Mouse (Mus musculus) lung, embryonic 15.5 days (tissue): ENCODE measurements around the gene Igfbp2. TPM values are rescaled to one million over a fixed set of nuclear protein-coding genes. Genes with fewer than 3 reads are reported as not detected.

Source experiments
- ATAC-seq: fragments of 200-750 bp; cut with Nextera tagmentation; 2 replicates; pipeline ENCODE4 v1.8.0; 2017; ENCODE audit warnings: moderate number of reproducible peaks, borderline replicate concordance; ENCODE audit not compliant: low FRiP score, low TSS enrichment; ENCODE audit errors: extremely low read depth
- H3K27ac ChIP-seq: fragments of 300-500 bp; sonication (generic); 2 replicates; pipeline ENCODE4 v1.5.1; 2015; ENCODE audit warnings: moderate library complexity, mild to moderate bottlenecking, inconsistent platforms
- H3K27me3 ChIP-seq: fragments of 300-500 bp; sonication (generic); 2 replicates; pipeline ENCODE4 v1.6.1; 2015; ENCODE audit warnings: inconsistent platforms
- H3K36me3 ChIP-seq: fragments of 300-500 bp; sonication (generic); 2 replicates; pipeline ENCODE4 v1.6.1; 2015; ENCODE audit warnings: inconsistent platforms
- H3K4me1 ChIP-seq: fragments of 300-500 bp; sonication (generic); 2 replicates; pipeline ENCODE4 v1.6.1; 2015; ENCODE audit warnings: inconsistent platforms
- H3K4me2 ChIP-seq: fragments of 300-500 bp; sonication (generic); 2 replicates; pipeline ENCODE4 v1.6.1; 2015; ENCODE audit warnings: inconsistent platforms, mild to moderate bottlenecking, moderate library complexity
- H3K4me3 ChIP-seq: fragments of 300-500 bp; sonication (generic); 2 replicates; pipeline ENCODE4 v1.5.1; 2015; ENCODE audit warnings: mild to moderate bottlenecking, inconsistent platforms
- H3K9ac ChIP-seq: fragments of 300-500 bp; sonication (generic); 2 replicates; pipeline ENCODE4 v1.6.1; 2015; ENCODE audit warnings: inconsistent platforms
- H3K9me3 ChIP-seq: fragments of 300-500 bp; sonication (generic); 2 replicates; pipeline ENCODE4 v1.6.1; 2016; ENCODE audit warnings: inconsistent platforms
- WGBS: fragments of 180-500 bp; shearing (Covaris S2); methylation state at CpG from one replicate; pipeline ENCODE4 v1.1.7; 2015; 5-methylcytosine and 5-hydroxymethylcytosine counted together
- polyA plus RNA-seq: library from polyadenylated mRNA; unstranded; fragments of >200 nt; fragmentation: Nextera tagmentation; extraction: Ambion mirVana; gene quantifications from 2 replicates; pipeline ENCODE4 v1.2.1, GENCODE M21; 2015

Gene Igfbp2
- polyA plus RNA-seq, 1 experiment from 2014 or later = 344 TPM

DNA sequence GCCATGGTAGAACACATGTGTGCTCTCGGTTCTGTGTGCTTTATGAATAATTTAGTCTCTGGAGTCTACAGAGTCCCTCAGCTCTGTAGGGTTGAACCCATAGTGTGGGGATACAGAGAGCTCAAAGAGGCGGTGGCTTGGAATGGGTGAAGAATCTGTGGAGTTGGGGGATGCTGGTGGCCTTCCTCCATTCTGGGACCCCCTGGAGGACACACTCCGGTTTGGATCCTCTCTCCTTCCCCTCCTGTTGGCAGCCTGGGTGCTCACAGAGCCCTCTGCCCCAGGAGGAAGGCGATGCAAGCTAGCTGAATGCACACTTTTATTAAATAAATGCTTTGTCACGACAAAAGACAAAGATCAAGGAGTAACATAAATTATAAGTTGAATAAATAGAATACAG, 33.3 kb downstream of the Igfbp2 start:
- no peak for ATAC-seq

DNA sequence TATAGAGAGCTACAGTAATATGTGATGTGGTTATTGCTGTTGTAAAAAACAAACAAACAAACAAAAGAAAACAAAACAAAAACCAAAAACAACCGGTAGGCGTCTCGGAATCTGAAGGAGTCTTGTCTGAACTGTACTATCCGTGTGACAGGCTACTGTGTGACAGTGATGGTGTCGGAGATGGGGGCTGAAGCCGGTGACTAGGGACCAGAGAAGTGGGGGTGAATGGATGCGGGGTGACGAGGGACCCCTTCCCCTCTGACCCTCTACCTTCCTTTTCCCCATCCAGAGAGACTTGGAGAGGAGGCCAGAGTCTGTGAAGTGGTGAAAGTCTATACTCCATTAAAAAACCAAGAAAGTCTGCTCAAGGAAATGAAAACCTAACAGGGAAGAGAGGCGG, 34.0 kb downstream of the Igfbp2 start:
- WGBS = 86% methylated on average over 9 of the region's 9 CpGs
- no peak overlapping the region for H3K4me3 ChIP-seq
- H3K4me2 ChIP-seq = no peak overlapping the region
- no peaks in the 10 kb centered on the region for H3K27me3 ChIP-seq
- H3K4me1 ChIP-seq = peaks cover 21% of the 10 kb centered on the region
- no peaks in the 10 kb centered on the region for H3K9me3 ChIP-seq
- H3K36me3 ChIP-seq = peaks cover 26% of the 10 kb centered on the region; the same call in 1 of the 2 replicates
- no peak overlapping the region for H3K27ac ChIP-seq
- no peak overlapping the region for H3K9ac ChIP-seq
- ATAC-seq = no peak

More for the DNA sequence above, 33.3 kb downstream of the Igfbp2 start:
- H3K9ac ChIP-seq = no peak overlapping the region
- WGBS = 77% methylated on average over 5 of the region's 5 CpGs
- no peaks in the 10 kb centered on the region for H3K9me3 ChIP-seq
- H3K27me3 ChIP-seq = no peaks in the 10 kb centered on the region
- peaks cover 19% of the 10 kb centered on the region; the same call in 1 of the 2 replicates for H3K36me3 ChIP-seq
- H3K27ac ChIP-seq = no peak overlapping the region
- H3K4me3 ChIP-seq = no peak overlapping the region
- H3K4me1 ChIP-seq = peaks cover 21% of the 10 kb centered on the region
- H3K4me2 ChIP-seq = no peak overlapping the region

DNA sequence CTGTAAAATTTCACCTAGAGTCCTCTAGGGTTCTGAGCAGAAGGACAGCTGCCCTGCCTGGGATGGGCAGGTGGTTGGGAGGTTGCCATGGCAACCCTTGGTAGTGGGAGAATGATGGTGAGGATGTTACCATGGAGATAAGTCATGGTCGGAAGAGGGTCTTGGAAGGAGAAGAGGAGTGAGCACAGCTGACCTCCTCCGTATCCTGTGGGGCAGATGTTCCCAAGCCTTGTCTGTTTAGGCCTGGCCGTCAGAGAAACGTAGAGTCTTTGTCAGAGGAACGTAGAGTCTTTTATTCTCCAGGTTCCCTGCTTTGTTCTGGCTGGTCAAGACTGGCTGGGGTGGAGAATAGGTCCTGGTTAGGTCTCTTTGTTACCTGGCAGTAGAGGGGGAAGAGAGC, 34.6 kb downstream of the Igfbp2 start:
- Histone ChIP-seq H3K4me3 (no peak overlapping the region), H3K27me3 (no peaks in the 10 kb centered on the region), H3K9ac (no peak overlapping the region), H3K4me1 (peaks cover 21% of the 10 kb centered on the region), H3K4me2 (no peak overlapping the region), H3K36me3 (peaks cover 32% of the 10 kb centered on the region), H3K27ac (no peak overlapping the region), H3K9me3 (no peaks in the 10 kb centered on the region)
- WGBS = 75% methylated on average over 5 of the region's 5 CpGs
- no peak for ATAC-seq

DNA sequence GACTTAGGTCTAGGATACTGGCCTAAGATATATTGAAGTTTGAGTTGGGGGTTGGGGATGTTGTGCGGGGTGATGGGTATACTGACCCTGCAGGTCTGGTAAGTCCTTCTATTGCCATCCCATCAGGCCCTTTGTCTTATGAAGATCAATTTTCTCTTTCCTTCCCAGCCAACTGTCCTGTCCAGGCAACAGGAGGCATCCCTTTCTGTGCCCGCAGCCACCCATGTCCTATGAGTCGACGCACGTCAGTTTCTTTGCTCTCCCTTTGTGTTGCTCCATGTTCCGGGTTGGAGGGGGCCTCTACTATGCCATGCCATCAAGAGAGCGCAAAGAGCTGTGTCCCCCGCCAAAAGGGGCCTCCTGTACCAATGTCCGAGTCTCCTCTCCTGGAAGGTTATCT, 35.7 kb downstream of the Igfbp2 start:
- H3K9ac ChIP-seq = no peak overlapping the region
- H3K27me3 ChIP-seq = no peaks in the 10 kb centered on the region
- H3K4me2 ChIP-seq = no peak overlapping the region
- peaks cover 14% of the 10 kb centered on the region for H3K4me1 ChIP-seq
- H3K9me3 ChIP-seq = no peaks in the 10 kb centered on the region
- no peak for ATAC-seq
- H3K27ac ChIP-seq = no peak overlapping the region
- WGBS = 90% methylated on average over 9 of the region's 9 CpGs
- H3K36me3 ChIP-seq = peaks cover 38% of the 10 kb centered on the region
- H3K4me3 ChIP-seq = no peak overlapping the region

DNA sequence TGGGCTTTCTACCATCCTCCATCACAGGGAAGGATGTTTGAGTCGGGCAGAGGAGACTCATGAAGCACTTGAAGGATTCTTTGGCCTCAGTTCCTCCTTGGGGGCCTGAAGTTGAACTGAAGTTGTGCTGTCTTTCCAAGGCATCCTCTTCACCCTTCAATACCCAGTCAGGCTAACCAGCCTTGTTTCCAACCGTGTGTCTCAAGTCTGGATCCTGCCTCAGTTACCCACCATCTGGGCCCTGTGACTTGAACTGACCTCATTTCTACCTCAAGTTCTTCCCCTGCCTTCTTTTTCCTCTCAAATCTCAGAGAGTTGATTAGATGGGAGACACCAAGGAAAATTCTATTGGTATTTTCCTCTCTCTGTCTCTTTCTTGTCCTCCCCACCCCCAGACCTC, 36.2 kb downstream of the Igfbp2 start:
- H3K9me3 ChIP-seq = no peaks in the 10 kb centered on the region
- no peak overlapping the region for H3K27ac ChIP-seq
- H3K36me3 ChIP-seq = peaks cover 38% of the 10 kb centered on the region
- WGBS = 83% methylated on average over 2 of the region's 2 CpGs
- H3K4me2 ChIP-seq = no peak overlapping the region
- no peak overlapping the region for H3K9ac ChIP-seq
- peaks cover 14% of the 10 kb centered on the region for H3K4me1 ChIP-seq
- no peak for ATAC-seq
- no peak overlapping the region for H3K4me3 ChIP-seq
- H3K27me3 ChIP-seq = no peaks in the 10 kb centered on the region

DNA sequence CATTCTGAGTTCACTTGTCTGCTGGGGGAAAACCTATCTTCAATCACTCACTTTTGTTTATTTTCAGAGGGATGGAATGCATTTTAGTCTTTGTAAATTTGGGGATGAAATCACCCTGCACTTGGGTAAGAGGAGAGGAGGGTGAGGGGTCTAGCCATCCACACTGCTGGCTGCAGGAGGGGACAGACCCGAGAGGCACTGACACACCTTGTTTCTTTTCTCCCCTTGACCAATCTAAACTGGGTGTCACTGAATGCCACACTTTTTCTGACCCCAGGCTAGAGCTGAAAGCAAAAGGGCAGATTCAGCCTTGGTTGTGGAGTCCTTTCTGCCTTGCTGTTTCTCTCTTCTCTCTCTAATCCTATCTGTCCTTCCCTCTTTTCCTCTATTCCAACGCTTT, 37.4 kb downstream of the Igfbp2 start:
- no peaks in the 10 kb centered on the region for H3K27me3 ChIP-seq
- no peaks in the 10 kb centered on the region for H3K9me3 ChIP-seq
- 39% methylated on average over 2 of the region's 2 CpGs for WGBS
- peaks cover 14% of the 10 kb centered on the region for H3K4me1 ChIP-seq
- H3K4me2 ChIP-seq = no peak overlapping the region
- ATAC-seq = no peak
- H3K27ac ChIP-seq = no peak overlapping the region
- H3K9ac ChIP-seq = no peak overlapping the region; the same call in 1 of the 2 replicates
- H3K36me3 ChIP-seq = peaks cover 38% of the 10 kb centered on the region
- H3K4me3 ChIP-seq = no peak overlapping the region

DNA sequence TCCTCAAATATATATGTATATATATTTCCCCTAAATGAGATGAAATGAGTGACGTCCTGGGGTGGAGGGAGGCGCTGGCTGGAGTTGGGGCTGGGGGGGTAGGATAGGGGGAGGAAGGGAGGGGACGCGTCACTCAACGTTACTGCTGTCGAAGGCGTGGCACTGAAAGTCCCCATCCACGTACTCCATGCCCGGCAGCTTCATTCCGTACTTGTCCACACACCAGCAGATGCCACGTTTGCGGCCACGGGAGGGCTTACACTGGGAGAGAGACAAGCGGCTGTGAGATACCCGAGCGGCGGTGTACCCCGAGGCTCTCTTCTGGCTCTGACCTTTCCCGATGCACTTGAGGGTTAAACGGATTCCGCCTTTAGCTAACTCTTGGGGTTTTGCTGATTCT, 37.9 kb downstream of the Igfbp2 start:
- Histone ChIP-seq H3K9me3 (no peaks in the 10 kb centered on the region), H3K36me3 (peaks cover 38% of the 10 kb centered on the region), H3K9ac (no peak overlapping the region), H3K4me1 (peaks cover 14% of the 10 kb centered on the region), H3K4me3 (no peak overlapping the region), H3K27me3 (no peaks in the 10 kb centered on the region), H3K4me2 (no peak overlapping the region), H3K27ac (no peak overlapping the region)
- ATAC-seq = no peak
- WGBS = 70% methylated on average over 21 of the region's 21 CpGs

DNA sequence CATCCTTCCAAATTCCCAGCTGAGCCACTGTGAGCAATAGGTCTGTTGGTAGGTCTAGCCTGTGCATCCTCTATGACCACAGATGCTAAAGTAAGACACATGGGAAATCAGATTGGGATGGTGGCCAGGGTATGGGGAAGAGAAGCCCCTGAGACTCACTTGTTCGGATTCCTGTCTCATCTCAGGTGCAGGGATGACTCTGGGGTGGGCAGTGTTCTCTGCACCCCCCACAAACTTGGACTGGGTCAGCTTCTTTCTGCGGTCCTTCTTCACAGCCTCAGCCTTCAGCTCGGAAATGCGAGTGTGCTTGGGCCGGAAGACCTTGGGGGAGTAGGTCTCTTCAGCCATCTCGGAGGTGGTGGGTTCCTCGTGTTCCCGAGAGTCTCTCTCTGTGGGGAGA, 39.4 kb downstream of the Igfbp2 start:
- no peaks in the 10 kb centered on the region for H3K9me3 ChIP-seq
- H3K27me3 ChIP-seq = no peaks in the 10 kb centered on the region
- H3K4me3 ChIP-seq = no peak overlapping the region
- 83% methylated on average over 8 of the region's 8 CpGs for WGBS
- no peak overlapping the region for H3K27ac ChIP-seq
- no peak overlapping the region for H3K4me2 ChIP-seq
- no peak overlapping the region for H3K9ac ChIP-seq
- no peak for ATAC-seq
- H3K36me3 ChIP-seq = peaks cover 36% of the 10 kb centered on the region
- peaks cover 16% of the 10 kb centered on the region for H3K4me1 ChIP-seq

DNA sequence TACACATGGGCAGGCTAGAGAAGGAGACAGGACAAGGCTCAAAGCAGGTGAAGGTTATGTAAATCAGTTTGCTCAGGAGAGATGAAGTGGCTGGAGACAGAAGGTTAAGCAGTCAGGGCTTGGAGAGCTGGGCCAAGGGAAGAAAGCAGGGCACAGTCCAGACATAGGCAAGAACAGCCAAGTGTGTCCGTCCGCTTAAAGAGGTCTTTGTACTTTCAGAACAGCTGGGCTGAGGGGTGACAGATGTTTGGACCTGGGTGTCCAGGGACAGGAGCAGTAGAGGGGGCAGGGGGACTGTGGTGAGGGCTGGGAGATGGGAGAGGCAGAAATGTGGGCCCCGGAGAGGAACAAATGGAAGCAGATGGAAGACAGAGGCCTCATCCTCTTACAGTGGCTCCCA, 40.0 kb downstream of the Igfbp2 start:
- Histone ChIP-seq H3K4me1 (peaks cover 22% of the 10 kb centered on the region), H3K36me3 (peaks cover 30% of the 10 kb centered on the region), H3K4me3 (no peak overlapping the region), H3K27me3 (no peaks in the 10 kb centered on the region), H3K9me3 (no peaks in the 10 kb centered on the region), H3K27ac (no peak overlapping the region), H3K9ac (no peak overlapping the region), H3K4me2 (no peak overlapping the region)
- no peak for ATAC-seq
- 77% methylated on average over 3 of the region's 3 CpGs for WGBS

DNA sequence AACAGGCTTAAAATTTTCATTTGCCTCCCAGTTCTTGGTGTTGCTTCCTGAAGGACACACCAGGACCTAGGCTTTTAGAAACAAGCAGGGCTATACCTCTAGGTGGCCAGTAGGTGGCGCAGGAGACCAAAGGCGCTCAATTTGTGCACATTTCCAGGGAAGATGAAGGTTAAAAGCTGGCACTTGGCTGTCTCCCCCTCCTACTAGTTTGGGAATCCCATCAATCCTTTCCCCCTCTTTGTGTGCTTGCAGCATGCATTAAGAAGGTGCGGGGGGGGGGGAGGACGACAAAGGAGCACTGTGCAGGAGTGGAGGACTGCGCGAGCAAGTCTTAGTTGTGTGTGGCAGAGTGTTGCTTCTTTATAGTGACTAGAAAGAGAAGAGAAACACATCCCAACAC, 41.6 kb downstream of the Igfbp2 start:
- peaks cover 23% of the 10 kb centered on the region for H3K36me3 ChIP-seq
- no peak overlapping the region for H3K4me2 ChIP-seq
- no peaks in the 10 kb centered on the region for H3K27me3 ChIP-seq
- no peak overlapping the region for H3K9ac ChIP-seq
- ATAC-seq = no peak
- H3K27ac ChIP-seq = no peak overlapping the region
- 18% methylated on average over 6 of the region's 6 CpGs for WGBS
- H3K4me3 ChIP-seq = no peak overlapping the region
- peaks cover 38% of the 10 kb centered on the region for H3K4me1 ChIP-seq
- H3K9me3 ChIP-seq = no peaks in the 10 kb centered on the region

DNA sequence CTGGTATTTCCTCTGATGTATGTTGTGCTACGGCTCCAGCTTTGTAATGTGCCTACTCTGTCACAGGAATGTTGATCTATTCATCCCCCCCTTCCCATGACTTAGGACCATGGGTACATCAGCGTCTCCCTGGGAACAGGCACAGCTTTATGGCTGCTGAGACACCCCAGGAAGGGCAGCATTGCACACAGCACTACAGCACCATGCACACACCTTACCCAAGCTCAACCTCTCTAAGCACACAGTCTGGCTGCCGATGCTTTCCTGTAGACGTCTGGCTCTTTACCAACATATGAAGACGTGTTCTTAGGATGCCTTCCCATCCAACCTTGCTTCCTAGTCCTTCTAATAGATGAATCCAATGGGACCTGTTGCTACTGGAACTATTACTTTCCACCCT, 42.1 kb downstream of the Igfbp2 start:
- 45% methylated on average over 5 of the region's 5 CpGs for WGBS
- no peak for ATAC-seq
- Histone ChIP-seq H3K4me1 (peaks cover 38% of the 10 kb centered on the region), H3K9ac (no peak overlapping the region), H3K27ac (no peak overlapping the region), H3K4me2 (no peak overlapping the region), H3K27me3 (no peaks in the 10 kb centered on the region), H3K4me3 (no peak overlapping the region), H3K36me3 (peaks cover 23% of the 10 kb centered on the region), H3K9me3 (no peaks in the 10 kb centered on the region)

DNA sequence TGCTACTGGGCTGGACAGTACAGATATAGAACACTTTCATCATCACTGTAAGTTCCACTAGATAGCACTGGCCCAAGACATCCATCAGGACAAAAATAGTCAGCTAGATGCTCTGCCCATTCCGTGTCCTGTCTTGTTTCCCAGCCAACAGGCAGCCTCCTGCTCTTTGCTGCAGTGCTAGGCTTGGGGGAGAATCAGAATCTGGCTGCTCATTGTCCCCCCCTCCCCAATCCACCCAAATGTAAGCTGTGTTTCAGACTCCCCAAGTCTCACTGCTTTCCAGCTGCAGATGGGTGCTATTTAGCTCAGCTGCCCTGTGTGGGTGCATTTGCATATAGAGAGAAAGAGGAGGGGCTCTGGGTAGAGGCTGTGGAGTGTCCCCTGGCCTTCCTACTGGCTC, 43.0 kb downstream of the Igfbp2 start:
- Histone ChIP-seq H3K4me1 (peaks cover 37% of the 10 kb centered on the region), H3K27me3 (peaks cover 7% of the 10 kb centered on the region; the same call in 1 of the 2 replicates), H3K9me3 (no peaks in the 10 kb centered on the region), H3K9ac (no peak overlapping the region), H3K4me2 (no peak overlapping the region), H3K27ac (no peak overlapping the region), H3K36me3 (peaks cover 22% of the 10 kb centered on the region), H3K4me3 (no peak overlapping the region)
- WGBS = 45% methylated on average over 1 of the region's 1 CpGs
- ATAC-seq = no peak
